Mouse (Mus musculus) ES-Bruce4 (cell line): ENCODE measurements around the gene Smpdl3b.

ENCODE experiments used
- CTCF ChIP-seq: IDR thresholded peaks from one replicate; pipeline ENCODE4 v1.8.1; 2011; ENCODE audit warnings: low read depth, low read length
- POLR2A ChIP-seq: IDR thresholded peaks from one replicate; pipeline ENCODE4 v1.8.1; 2011; ENCODE audit warnings: low read length; ENCODE audit not compliant: insufficient read depth

DNA sequence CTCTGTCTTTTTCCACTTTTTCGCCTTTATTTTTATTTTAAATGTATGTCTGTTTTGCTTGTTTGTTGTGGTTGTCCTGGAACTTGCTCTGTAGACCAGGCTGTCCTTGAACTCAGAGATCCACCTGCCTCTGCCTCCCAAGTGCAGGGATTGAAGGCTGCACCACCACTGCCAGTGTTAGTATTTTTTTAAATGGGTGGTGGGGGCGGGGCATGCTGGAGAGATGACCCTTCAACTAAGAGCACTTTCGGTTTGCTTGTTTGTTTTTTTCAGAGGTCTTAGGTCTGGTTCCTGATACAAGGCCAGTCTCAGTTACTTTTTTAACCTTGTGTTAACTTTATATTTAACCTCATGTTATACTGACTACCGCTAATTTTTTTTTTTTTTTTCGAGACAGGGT lies 48.1 kb upstream of the Smpdl3b start:
- TF ChIP-seq CTCF (no peak), POLR2A (no peak)
